Mouse (Mus musculus): Measurements from ENCODE around the gene Ccdc24.

Gene Ccdc24

DNA sequence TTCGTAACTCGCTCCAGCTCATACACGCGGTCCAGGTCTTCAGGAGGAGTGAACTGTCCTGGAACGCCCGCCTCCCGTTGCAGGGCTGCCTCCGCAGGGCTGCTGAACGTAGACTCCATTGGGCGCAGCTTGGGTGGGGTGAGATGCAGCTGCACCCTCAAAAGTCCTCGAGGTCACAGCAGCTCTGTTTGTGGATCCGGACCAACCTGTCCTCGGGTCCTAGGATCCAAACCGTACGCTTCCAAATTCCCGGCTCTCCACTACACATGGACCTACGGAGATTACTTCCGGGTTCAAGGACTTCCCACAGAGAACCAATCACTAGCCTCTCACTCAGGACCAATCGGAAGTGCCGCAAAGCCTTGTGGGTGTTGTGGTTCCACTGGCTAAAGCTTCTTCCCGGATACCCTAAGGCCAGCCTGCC is 19.4 kb upstream of the Ccdc24 start, which contains the start of gene Dph2:
Dph2 (minus strand) TSS at position 295 of the 424 bp plus-strand sequence.
- peak; percentile 86 for DNase-seq (ENCODE audit: low read depth)

DNA sequence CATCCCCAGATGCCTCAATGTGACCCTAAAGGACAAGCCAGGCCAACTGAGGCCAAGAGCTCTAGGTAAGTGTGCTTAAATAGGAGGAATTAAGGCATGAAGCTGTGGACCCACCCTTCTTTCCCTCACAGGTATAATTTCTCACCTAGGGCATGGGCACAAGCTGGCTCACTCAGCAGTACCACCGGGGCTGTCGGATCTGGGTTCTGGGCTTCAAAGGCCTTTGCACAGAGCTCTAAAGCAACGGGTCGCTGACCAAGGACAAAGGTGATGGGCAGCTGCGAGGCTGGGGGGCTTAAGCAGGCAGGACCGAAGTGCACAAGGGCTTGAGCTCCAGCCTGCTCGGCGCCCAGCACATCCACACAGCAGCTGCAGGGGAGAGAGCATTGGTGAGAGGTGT is 18.4 kb upstream of the Ccdc24 start:
- DNase-seq (ENCODE audit: low read depth), result no peak

DNA sequence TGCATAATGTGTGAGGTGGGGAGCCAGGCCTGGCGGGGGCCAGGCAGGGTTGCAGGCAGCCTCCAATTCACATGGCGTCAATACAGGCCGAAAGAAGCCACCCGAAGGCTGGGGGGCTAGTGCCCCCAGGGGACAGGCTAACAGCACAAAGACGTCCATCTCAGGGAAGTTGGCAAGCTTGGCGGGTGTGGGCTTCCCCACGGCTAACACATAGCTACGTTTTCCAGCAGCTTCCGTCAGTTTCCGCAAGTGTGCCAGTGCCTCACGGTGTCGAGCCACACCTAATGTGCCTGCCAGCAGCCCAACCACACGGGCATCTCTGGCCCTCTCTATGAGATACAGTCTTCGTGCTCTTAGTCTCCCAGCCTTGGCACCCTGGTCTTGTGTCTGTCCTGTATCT is 17.7 kb upstream of the Ccdc24 start:
- DNase-seq (ENCODE audit: low read depth), result no peak

DNA sequence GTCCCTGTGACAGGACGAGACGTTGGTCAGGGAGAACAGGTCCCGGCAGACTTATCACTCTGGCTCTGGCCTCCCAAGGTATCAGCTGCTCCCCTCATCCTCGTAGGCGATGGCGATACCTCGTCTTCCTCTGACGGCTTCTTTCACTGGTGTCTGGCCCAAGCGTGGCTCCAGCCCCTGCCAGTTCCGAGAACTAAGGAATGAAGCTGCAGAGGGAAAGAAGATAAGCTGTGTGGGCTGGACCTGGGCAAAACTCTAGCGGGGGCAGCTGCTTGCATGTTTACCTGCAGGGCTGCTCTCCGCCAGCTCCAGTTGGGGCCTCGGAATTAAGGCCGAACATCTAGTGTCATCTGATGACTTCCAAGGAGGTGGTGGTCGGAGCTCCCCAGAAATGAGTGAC is 17.1 kb upstream of the Ccdc24 start:
- no peak for DNase-seq (ENCODE audit: low read depth)

DNA sequence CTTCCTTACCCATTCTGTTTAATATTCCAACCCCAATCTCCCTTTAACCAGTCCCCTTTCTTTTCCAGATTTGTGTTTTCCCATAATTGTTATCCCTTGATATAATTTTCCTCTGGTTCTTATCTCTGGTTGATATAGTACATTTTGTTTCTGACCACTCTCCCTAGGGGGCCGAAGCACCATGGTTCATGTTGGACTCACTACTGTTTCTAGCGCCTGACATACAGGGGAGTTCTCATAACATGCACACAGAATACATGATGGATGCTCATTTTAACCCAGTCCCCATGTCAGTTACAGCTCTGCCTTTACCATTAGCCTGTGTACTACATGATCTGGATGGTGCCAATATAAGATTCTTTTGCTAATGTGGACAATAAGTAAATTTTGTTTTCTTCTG is 15.6 kb upstream of the Ccdc24 start:
- DNase-seq (ENCODE audit: low read depth), result no peak

DNA sequence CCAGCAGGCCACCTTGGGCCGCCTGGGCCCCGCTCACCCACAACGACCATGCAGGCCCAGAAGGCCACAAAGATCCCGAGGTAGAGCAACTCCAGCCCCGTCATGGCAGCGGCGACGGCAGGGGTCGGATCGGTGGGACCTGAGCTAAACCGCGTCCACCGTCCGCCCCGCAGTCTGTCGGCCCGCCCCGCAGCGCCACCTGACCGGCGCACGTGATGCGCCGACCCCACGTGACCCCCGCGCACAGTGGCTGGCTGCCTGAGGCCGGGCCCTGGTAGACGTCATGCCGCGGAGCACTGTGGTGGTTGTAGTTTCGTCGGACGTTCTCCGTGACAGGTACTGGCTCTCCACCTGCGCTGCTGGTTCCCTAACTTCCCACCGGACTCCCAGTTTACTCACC is 14.8 kb upstream of the Ccdc24 start, which contains the start of gene Atp6v0b:
Atp6v0b (minus strand) TSS at position 201 of the 400 bp plus-strand sequence.
- DNase-seq (ENCODE audit: low read depth), result peak; percentile 81

DNA sequence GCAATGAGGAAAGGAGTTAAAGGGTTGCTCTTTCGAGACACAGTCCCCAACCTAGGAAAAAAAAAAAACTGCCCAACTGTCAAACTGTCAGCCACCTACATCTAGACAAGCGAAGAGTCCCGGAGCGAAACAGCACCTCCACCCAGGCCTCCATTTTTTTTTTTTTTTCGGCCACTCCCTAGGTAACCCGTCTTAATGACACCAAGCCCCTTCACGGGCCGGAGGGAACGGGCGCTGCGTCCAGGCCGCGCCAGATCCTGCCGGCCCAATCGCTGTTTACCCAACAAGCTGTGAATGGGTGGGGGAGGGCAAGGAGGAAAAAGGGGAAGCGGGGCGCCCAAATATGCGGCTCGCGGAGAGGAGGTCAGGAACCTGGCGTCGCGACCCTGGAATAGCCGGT is 14.3 kb upstream of the Ccdc24 start:
- DNase-seq (ENCODE audit: low read depth), result no peak

DNA sequence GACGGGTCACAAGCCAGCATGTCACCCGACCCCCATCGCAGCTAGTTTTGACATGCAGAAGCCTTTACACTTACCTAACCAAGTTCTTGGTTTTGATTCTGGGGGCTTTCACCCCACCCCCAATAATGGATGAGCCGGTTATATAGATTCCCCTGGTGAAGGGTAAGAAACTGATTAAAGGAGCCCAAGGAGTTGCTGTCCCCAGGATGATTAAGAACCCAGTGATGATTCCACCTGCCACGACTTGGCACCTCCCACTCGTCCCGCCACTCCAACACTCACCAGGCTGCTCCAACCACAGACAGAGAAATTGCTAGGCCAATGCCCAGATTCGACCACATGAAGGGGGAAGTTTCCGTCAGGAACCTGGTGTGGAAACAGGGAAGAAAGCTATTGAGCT is 13.6 kb upstream of the Ccdc24 start:
- DNase-seq (ENCODE audit: low read depth), result no peak

DNA sequence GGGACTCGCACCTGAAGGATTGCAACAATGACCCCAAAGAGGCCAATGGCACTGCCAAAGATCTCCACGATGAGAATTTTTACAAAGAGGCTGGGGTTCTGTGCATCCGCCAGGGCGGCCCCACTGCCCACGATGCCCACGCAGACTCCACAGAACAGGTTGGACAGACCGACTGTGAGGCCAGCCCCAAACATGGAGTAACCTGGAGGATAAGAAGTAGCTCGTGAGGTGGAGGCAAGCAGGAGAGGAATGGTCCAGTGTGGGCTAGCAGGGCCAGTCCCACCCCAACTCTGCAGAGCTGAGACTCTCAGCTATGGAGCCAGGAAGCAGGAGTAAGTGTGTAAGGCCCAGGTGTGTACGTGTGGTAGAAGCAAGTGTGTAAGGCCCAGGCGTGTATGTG is 12.7 kb upstream of the Ccdc24 start:
- no peak for DNase-seq (ENCODE audit: low read depth)

DNA sequence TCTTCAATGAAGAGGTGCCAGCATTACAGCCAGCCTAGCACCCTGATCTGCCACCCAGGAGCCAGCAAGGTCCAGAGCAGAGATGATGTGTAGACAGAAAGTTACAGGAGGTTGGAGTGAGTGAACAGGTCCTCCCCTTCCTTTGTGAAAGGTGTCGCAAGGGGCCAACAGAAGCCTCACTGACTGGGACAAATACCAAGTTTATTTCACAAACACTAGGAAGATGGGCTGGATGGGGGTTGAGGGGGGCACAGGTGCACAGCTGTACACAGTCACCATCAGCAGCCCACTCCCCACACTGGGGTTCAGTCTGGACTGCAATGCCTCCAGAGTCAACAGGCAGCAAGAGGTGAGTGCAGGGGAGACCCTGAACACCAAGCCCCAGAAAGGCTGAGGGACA is 11.8 kb upstream of the Ccdc24 start:
- no peak for DNase-seq (ENCODE audit: low read depth)

DNA sequence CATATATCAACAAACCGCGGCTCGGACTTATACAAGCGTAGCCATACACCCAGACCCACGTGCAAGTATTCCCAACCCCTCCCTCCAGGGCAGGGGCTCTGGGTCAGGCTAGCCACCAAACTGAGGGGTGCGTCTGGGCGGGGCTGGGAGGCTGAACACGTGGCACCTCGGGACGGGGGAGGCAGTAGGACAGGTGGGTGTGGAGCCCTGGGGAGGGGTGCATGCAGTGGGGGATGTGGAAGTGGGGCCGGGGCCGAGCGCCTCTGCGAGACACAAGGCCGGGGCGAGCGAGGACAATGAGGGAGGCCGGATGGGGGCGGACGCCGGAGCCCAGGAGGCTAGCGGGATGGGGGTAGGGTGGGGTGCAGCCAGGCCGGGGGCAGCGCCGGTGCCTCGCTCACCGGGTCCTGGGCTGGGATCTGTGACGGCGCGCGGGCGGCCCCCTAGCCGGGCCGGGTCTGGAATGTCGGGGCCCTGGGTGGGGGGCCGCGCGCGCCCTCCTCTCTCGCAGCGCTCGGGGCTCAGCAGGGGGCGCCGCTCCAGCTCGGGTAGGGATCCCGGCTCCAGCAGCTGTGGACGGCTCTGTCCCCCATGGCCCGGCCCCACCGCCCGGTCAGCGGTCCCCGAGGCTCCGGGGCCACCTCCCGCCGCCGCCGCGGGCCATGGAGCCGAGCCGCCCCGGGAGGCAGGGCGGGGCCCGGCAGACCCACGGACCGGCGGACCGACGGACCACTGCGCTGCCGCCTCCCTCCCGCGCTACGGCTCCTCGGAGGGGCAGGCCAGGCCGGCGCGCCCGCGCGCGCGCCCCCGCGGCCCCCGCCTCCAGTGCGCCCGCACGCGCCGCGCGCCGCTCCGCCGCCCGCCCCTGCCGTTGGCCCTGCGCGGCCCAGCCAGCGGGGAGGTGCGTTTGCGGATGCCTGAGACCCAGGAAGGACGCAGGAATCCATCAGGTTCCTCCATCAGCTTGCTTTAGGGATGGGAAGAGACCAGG is 10.6 kb upstream of the Ccdc24 start, which contains the start of gene B4galt2:
B4galt2 (minus strand) TSS at position 787 of the 991 bp plus-strand sequence.
- DNase-seq (ENCODE audit: low read depth), result no peak

DNA sequence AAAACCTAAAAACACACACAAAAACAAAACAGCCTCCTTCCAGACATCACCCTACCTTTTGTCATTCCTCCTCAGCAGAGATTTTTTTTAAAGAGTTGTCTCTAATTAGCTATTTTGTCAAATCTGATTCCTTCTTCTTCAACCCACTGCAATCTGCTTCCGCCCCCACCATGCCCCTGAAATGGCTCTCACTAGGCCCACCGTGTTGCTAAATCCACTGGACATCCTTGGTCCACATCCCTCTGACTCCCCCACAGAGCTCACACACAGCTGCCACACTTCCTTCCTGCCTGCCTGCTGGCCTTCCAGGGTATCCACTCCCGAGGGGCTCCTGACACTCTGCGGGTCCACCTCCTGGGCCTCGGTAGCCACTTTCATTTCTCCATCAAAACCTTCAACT is 6.3 kb upstream of the Ccdc24 start:
- no peak for DNase-seq (ENCODE audit: low read depth)

DNA sequence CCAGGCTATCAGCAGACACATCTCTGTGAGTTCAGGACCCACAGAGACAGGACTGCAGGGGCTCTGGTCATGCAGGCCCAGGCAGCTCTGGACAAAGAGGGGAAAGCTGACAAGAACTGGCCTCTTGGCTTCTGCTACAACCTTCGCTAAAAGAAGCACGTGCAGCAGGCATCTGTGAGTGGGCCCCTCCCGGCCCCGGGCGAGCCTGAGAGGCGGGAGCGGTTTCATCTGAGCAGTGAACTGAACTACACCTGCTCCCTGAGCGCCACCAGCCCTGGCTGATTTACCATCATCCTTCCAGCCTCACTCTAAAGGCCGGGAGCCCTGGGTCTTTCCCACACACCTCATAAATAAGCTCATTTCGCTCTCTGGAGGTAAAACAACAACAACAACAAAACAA is 5.9 kb upstream of the Ccdc24 start:
- no peak for DNase-seq (ENCODE audit: low read depth)

DNA sequence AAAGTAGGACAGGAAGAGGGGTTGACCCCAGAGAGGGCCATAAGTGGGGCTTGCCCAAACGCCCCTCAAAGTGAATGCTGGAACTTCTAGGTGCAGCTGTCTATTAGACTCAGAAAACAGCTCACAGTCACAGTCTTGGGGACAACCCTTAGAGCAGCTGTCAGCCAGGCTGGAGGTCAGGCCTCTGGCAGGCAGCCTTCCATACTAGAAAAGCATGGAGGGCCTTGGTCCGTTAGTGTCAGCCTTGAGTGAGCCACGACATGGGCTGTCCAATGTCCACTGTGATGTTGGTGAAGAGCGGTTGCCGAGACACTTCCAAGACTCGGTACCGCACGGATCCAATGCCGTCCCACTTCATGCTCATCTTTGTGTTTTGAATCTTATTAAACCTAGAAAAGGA is 1.3 kb upstream of the Ccdc24 start:
- DNase-seq (ENCODE audit: low read depth), result no peak

DNA sequence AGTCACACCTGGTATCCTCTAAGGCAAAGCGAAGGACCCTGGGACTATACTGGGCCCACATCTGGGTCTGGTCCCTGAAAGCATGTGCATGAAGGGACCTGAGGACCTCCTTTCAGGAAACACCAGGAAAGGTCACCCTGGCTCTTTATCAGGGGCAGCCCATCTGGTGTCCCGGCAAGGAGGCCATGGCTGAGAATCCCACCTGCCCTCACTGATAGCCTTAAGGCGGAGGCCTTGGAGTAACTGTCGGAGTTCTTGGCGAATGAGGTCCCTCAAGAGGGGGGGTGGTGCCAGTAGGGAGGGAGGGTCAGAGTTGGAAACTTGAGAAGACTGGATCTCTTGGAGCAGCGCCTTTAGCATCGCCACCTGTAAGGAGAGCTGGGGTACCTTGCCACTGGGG is 570 bp downstream of the Ccdc24 start:
- no peak for DNase-seq (ENCODE audit: low read depth)

DNA sequence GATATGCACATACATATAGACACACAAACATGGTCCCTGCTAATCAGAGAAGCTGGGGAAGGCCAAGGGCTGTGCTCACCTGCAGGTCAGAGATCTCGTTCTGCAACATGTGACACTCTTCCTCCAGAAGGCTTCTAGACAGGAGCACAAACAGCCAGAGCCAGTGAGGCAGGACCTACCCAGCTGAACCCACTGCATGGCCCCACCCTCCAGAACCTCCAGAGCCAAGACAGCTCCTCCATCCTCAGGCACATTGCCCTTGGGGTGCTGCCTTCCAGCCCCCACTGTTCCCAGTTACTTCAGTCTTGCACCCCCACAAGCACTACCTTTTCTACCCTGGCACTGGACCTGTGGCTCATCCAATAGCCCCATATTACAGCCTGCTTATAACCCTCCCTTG is 1.9 kb downstream of the Ccdc24 start:
- DNase-seq (ENCODE audit: low read depth), result no peak

DNA sequence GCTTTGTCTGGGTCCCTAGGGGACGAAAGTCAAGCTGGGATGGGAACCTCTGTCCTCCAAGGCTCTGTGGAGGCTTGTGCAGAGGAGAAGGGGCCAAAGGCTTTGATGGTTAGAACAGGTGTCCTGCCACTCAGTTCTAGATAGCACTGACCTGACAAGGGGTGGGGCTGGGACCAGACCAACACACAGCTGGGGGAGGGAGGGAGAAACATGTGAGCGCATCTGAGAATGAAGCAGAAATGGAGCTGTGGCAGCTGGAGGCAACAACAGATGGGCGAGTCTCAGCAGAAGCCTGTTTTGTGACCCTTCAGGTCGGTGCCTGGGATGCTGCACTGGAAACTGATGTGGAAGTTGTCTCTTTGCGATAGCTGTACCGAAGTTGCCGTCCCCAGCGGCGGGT is 3.0 kb downstream of the Ccdc24 start:
- no peak for DNase-seq (ENCODE audit: low read depth)

DNA sequence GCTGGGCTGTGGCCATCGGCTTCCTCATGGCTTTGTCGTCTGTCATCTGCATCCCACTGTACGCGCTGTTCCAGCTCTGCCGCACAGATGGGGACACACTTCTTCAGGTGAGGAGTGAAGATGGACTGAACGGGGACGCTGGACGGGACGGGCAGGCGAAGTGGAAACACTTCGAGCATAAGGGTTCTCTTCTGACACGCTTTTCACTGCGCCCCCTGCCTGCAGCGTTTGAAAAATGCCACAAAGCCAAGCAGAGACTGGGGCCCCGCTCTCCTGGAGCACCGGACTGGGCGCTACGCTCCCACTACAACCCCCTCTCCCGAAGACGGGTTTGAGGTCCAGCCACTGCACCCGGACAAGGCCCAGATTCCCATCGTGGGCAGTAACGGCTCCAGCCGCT is 4.5 kb downstream of the Ccdc24 start:
- DNase-seq (ENCODE audit: low read depth), result peak; percentile 50

DNA sequence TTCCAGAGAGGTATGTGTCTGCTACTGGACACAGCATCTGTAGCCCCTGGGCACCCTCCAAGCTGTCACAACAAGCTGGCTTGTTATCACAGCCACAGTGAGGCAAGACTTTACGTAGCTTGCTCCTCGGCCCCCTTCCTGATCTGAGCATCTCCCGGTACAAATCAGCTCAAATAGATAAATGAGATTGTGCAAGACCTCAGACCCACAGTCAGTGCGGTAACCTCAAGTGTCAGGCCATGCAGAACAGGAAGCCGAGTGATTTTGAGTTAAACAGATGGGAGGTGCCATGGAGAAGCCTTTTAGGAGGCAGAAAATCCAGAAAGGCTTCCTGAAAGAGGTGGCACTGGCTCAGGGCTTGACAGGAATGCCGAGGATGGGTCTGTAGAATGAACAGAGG is 5.4 kb downstream of the Ccdc24 start:
- DNase-seq (ENCODE audit: low read depth), result no peak

DNA sequence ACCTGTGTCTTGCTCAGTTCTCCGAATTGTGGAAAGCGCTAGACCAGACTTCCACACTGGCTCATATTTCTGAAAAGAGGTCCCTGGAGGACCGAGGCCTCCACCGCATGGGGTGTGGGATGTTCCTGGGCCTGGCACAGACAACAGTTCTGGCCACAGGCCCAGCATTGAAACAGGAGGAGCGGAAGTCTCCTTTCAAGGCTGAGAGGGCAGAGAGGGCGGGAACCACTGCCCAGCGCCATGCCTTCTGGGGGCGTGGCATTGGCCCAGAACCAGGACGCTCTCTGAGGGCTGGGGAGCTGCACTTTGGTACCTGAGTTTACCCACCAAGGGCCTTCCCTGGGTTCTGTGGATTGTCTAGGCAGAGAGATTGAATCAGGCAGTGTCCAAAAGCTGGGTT is 6.3 kb downstream of the Ccdc24 start:
- DNase-seq (ENCODE audit: low read depth), result no peak

DNA sequence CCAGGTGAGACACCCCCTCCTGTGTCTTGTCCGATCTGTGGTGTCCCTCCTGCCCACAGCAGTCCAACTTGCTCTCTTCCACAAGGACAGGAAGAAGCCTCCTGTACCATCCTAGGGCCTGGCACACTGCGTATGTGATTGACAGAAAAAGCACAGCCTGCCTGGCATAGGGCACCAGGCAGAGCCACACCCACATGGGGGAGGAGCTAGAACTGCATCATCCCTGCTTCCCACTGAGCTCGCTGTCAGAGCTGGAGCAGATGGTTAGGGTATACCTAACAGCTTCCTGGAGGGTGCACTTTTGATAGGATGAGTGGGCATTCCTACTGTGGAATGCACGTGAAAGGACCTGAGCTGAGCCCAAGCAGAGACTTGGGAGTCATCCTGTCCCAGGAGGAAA is 9.5 kb downstream of the Ccdc24 start:
- DNase-seq (ENCODE audit: low read depth), result no peak

DNA sequence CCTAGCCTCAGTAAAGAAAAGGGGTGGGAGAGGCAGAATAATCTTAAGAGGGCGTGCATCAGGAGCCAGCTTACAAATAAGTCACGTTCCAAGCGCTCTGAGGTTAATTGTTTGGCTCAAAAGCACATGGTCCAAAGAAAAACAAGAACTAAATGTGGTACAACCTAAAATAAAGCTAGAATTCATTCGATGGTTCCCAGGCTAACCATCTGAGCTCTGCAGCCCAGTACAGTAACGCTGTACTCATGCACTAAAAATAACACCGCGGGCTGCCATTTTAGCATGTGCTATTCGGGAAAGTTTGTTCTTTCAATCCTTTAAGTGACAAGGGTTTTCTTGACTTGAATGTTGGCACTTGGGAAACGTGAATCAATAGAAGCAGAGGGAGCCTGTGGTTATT is 11.8 kb downstream of the Ccdc24 start:
- no peak for DNase-seq (ENCODE audit: low read depth)

DNA sequence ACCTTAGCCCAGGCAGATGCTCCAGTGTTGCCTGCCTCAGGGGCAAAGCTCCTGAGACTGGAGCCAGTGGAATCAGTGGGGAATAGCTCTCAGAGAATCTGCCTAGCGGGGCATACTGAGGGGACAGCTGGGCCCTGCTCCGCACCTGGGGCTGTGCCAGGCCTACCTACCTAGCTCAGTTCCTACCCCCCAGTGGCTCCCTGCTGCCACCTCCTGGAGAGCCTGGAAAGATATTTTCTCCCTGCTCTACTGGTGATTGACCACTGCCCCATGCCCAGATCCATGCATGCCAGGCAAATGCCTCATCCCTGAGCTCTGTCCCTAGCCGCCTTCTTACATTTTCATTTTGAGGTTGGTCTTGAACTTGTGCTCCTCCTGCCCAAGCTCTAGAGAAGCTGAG is 13.6 kb downstream of the Ccdc24 start:
- DNase-seq (ENCODE audit: low read depth), result no peak

DNA sequence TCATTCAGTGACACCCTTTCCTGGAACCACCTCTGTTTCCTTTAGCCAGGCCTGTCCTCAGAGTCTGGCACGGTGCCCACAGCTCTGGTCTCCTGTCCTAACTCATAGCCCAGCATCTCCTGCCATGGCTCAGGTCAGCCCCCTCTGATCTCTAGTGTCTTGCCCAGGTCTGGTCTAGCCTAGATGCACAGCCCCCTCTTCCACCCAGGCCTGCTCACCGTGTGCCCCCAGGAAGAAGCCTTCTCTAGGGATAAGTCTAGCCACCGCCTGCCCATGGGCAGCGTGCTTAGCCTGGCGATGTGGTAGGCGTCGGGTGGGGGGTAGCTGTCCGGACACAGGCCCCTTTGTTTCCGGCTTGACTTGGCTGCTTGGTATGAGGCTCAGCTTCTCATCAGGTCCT is 17.2 kb downstream of the Ccdc24 start:
- no peak for DNase-seq (ENCODE audit: low read depth)
